13 mouse cellular contexts compared by ENCODE assay signal in the genomic region with DNA sequence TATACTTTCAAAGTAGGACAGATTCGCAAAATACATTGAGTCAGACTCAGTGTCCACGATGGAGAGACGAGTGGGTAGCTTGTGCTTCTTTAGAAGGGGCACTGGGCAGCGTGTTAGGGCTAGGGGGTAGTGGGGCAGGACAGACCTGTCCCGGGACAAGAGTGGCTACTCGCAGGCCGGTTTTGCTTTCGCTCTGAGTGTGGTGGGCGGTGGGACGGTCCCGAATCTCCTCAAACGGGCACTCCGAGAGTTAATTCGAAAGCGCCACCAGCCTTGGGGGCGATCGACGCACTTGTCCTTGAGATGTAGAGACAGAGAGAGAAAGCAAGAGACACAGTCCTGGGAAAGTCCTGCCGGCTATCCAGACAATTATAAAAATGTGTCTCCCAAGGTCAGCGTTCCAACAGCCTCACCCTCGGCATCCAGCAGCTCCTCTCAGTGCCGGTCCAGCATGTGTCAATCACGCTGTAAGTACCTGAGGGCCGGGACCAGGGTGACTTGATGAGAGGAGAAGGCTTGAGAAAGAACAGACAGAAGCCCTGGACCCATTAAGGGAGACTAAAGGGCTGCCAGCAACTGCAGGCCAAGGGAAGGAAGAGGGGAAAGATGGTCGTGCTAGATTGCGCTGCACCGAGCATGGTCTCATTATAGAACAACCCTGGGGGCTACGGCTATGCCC. TPM values are rescaled to one million over a fixed set of nuclear protein-coding genes. Genes with fewer than 3 reads are reported as not detected.
A peak's percentile ranks its signal among the peaks of the same experiment; 100 is the strongest.
DNase-seq lines count a peak whose midpoint lies in the region; ATAC-seq and TF ChIP-seq lines count a peak whose summit lies in the region.
"Had no signal": no experiment of that assay in that cellular context is flagged by ENCODE, and none has a peak within 500 bp of the region (broad histone marks: within the 10 kb centered on the region; RNA-seq: fewer than 3 reads in every experiment).

No protein-coding gene starts in this region.

- ATAC-seq in lung, postnatal 0 days = no peak
- peak; percentile 61 for ATAC-seq in activated CD4-positive, CD25-positive, alpha-beta regulatory T cell, adult 4 months
- ATAC-seq in hematopoietic stem cell, adult 5-6 weeks (replicated peaks in 1 of 2; ENCODE audit: insufficient read depth in 1 of 2, low FRiP score in 2 of 2, low TSS enrichment in 1 of 2, low read depth in 1 of 2, poor library complexity in 2 of 2, severe bottlenecking in 2 of 2) = peak; percentile 26 to 28
- ATAC-seq: Patski had no signal

- WGBS in lung, postnatal 0 days = 74% methylated on average over 28 of the region's 28 CpGs
- WGBS in lung, adult 2 months = 63% methylated on average over 28 of the region's 28 CpGs

- H3K4me3 ChIP-seq in lung, postnatal 0 days (ENCODE audit: low read depth, low read length) = no peak overlapping the region
- no peak overlapping the region for H3K4me3 ChIP-seq in lung, adult 2 months (replicated peaks; ENCODE audit: extremely low read depth, low read depth, low read length)
- H3K4me3 ChIP-seq: embryonic facial prominence, embryonic 10.5 days; forebrain, embryonic 12.5 days; hindbrain, embryonic 15.5 days had no signal

- H3K4me1 ChIP-seq in lung, postnatal 0 days (ENCODE audit: insufficient read depth, low read depth, low read length) = no peaks in the 10 kb centered on the region
- H3K4me1 ChIP-seq in lung, adult 2 months (ENCODE audit: control insufficient read depth, insufficient read depth, low read length) = peaks cover 2% of the 10 kb centered on the region
- H3K4me1 ChIP-seq: forebrain, embryonic 12.5 days had no signal

- H3K9me3 ChIP-seq in lung, postnatal 0 days (ENCODE audit: low read length) = no peaks in the 10 kb centered on the region
- H3K9me3 ChIP-seq: embryonic facial prominence, embryonic 10.5 days; forebrain, embryonic 12.5 days; hindbrain, embryonic 15.5 days had no signal

- TF ChIP-seq CTCF in lung, postnatal 0 days (IDR thresholded peaks at IDR 0.05) = no peak
- no peak for TF ChIP-seq CTCF in lung, adult 2 months (IDR thresholded peaks at IDR 0.05; ENCODE audit: insufficient read depth, low read length)

- TF ChIP-seq EP300 in lung, postnatal 0 days (IDR thresholded peaks at IDR 0.05) = no peak

- no peak overlapping the region for H3K9ac ChIP-seq in lung, postnatal 0 days (replicated peaks; ENCODE audit: low read depth)
- H3K9ac ChIP-seq: forebrain, embryonic 12.5 days; hindbrain, embryonic 15.5 days had no signal

- no peaks in the 10 kb centered on the region for H3K27me3 ChIP-seq in lung, postnatal 0 days (replicated peaks; ENCODE audit: insufficient read depth, low read length)
- H3K27me3 ChIP-seq: forebrain, embryonic 12.5 days; hindbrain, embryonic 15.5 days; Patski had no signal

- no peaks in the 10 kb centered on the region for H3K36me3 ChIP-seq in lung, postnatal 0 days (ENCODE audit: insufficient read depth, low read length)
- H3K36me3 ChIP-seq: embryonic facial prominence, embryonic 10.5 days; forebrain, embryonic 12.5 days; hindbrain, embryonic 15.5 days had no signal

- no peak for TF ChIP-seq POLR2A in lung, adult 2 months (IDR thresholded peaks at IDR 0.05; ENCODE audit: borderline replicate concordance, extremely low read depth, low read depth, low read length)

- 0 out of 2 replicates have a peak overlapping the region, but pooled peaks have one; percentile 14 for H3K4me2 ChIP-seq in lung, postnatal 0 days (replicated peaks; ENCODE audit: low read depth, low read length)
- H3K4me2 ChIP-seq: forebrain, embryonic 12.5 days; hindbrain, embryonic 15.5 days had no signal

- no peak for DNase-seq in lung, postnatal 0 days (ENCODE audit: low spot score)
- DNase-seq in lung, adult 2 months = no peak
- DNase-seq in natural killer cell, adult 2 months (ENCODE audit: low spot score in 2 of 2) = peak; percentile 35 to 54
- no peak for DNase-seq in neural tube, embryonic 10.5 days (ENCODE audit: extremely low spot score, low spot score)
- no peak for DNase-seq in gastrocnemius, postnatal 25 days
- DNase-seq: kidney, postnatal 36 days; right cerebral cortex, postnatal 14 days had no signal

- no peak overlapping the region for H3K27ac ChIP-seq in lung, postnatal 0 days (ENCODE audit: low read length)
- H3K27ac ChIP-seq: embryonic facial prominence, embryonic 10.5 days; forebrain, embryonic 12.5 days; hindbrain, embryonic 15.5 days had no signal

RNA-seq across cellular contexts. Expression of a gene that starts 0.8 kb away (rescaled TPM):
- 1.4 TPM in 2 replicates for polyA plus RNA-seq in lung, postnatal 0 days (2015; fragmentation: Nextera tagmentation; extraction: Ambion mirVana)
- 3.8 and 8.0 TPM in 2 replicates for polyA plus RNA-seq in lung, adult 2 months (2012; rRNA removed)
- polyA plus RNA-seq in activated CD4-positive, CD25-positive, alpha-beta regulatory T cell, adult 4 months (2017; shearing (Covaris generic)) = not detected
- total RNA-seq in hematopoietic stem cell, adult 5-6 weeks (2017) = 109 and 152 TPM in 2 replicates
- 1 to 10 TPM; 5.4 to 5.5 TPM for total RNA-seq in gastrocnemius, postnatal 25 days (2021)
- polyA plus RNA-seq: embryonic facial prominence, embryonic 10.5 days; Patski had no signal

Comparison
In these comparisons a context has a peak if more than half of its experiments do, and no peak if none do; other contexts are left out.
1. DNase-seq: peak in natural killer cell, adult 2 months (2 of 2); none in lung, postnatal 0 days (single experiment), lung, adult 2 months (single experiment), neural tube, embryonic 10.5 days (single experiment) and gastrocnemius, postnatal 25 days (single experiment).